Mouse (Mus musculus) embryo, embryonic 11.5 days (tissue): ENCODE results near the gene Rnf182.

Experiments used
- DNase-seq: peaks from one replicate; pipeline ENCODE4 v3.0.0-alpha.2; 2012; ENCODE audit warnings: low read depth, low spot score

The Rnf182 gene

GRCm38 (mm10) chr13:43612040-43612439, 3.5 kb upstream of the Rnf182 start:
- no peak for DNase-seq

GRCm38 (mm10) chr13:43614667-43615066, 843 bp upstream of the Rnf182 start:
- DNase-seq = no peak

- DNase-seq = no peak
These were observed 325 bp upstream of the Rnf182 start for GRCm38 (mm10) chr13:43615194-43615576.

- no peak for DNase-seq
These were observed 1.0 kb downstream of the Rnf182 start for GRCm38 (mm10) chr13:43616551-43616950.

- no peak for DNase-seq
These were observed 4.2 kb downstream of the Rnf182 start for GRCm38 (mm10) chr13:43619550-43620175.

- no peak for DNase-seq
These were observed 12.4 kb downstream of the Rnf182 start for GRCm38 (mm10) chr13:43627922-43628321.

- no peak for DNase-seq
These were observed 14.3 kb downstream of the Rnf182 start for GRCm38 (mm10) chr13:43629785-43630184.

GRCm38 (mm10) chr13:43631266-43631665, 15.8 kb downstream of the Rnf182 start:
- DNase-seq = no peak

GRCm38 (mm10) chr13:43633024-43633423, 17.5 kb downstream of the Rnf182 start:
- DNase-seq = no peak

- no peak for DNase-seq
These were observed 22.2 kb downstream of the Rnf182 start for GRCm38 (mm10) chr13:43637720-43638119.

- DNase-seq = no peak
These were observed 29.5 kb downstream of the Rnf182 start for GRCm38 (mm10) chr13:43644991-43645390.

- DNase-seq = no peak
These were observed 33.0 kb downstream of the Rnf182 start for GRCm38 (mm10) chr13:43648556-43648955.

GRCm38 (mm10) chr13:43651277-43651676, 35.8 kb downstream of the Rnf182 start:
- no peak for DNase-seq

- no peak for DNase-seq
These were observed 38.6 kb downstream of the Rnf182 start for GRCm38 (mm10) chr13:43654091-43654490.

- no peak for DNase-seq
These were observed 47.7 kb downstream of the Rnf182 start for GRCm38 (mm10) chr13:43663225-43663624.

- no peak for DNase-seq
These were observed 50.6 kb downstream of the Rnf182 start for GRCm38 (mm10) chr13:43666130-43666529.

- DNase-seq = no peak
These were observed 51.4 kb downstream of the Rnf182 start for GRCm38 (mm10) chr13:43666920-43667319.

- DNase-seq = no peak
These were observed 61.8 kb downstream of the Rnf182 start for GRCm38 (mm10) chr13:43677159-43677882.

- no peak for DNase-seq
These were observed 62.4 kb downstream of the Rnf182 start for GRCm38 (mm10) chr13:43677883-43678244.

- DNase-seq = no peak
These were observed 69.0 kb downstream of the Rnf182 start for GRCm38 (mm10) chr13:43684499-43684994.

GRCm38 (mm10) chr13:43688065-43688464, 72.6 kb downstream of the Rnf182 start:
- DNase-seq = no peak

GRCm38 (mm10) chr13:43691755-43692154, 76.2 kb downstream of the Rnf182 start:
- no peak for DNase-seq

- DNase-seq = no peak
These were observed 80.0 kb downstream of the Rnf182 start for GRCm38 (mm10) chr13:43695521-43695920.
